Mouse (Mus musculus) hindbrain, postnatal 0 days (tissue): ENCODE results near the gene Cracr2b. TPM values are rescaled to one million over a fixed set of nuclear protein-coding genes. Genes with fewer than 3 reads are reported as not detected.

Experiments used
- ATAC-seq: fragments of 200-750 bp; cut with Nextera tagmentation; 2 replicates; pipeline ENCODE4 v1.8.0; 2017; ENCODE audit warnings: mild to moderate bottlenecking, moderate TSS enrichment, moderate library complexity
- DNase-seq: peaks from one replicate; pipeline ENCODE4 v3.0.0-alpha.2; 2015; ENCODE audit warnings: low spot score
- H3K27ac ChIP-seq: fragments of 300-500 bp; sonication (generic); 2 replicates; pipeline ENCODE4 v1.5.1; 2014; ENCODE audit warnings: mild to moderate bottlenecking
- H3K27me3 ChIP-seq: fragments of 300-500 bp; sonication (generic); 2 replicates; pipeline ENCODE4 v1.6.1; 2014; ENCODE audit warnings: low read length, mixed read lengths; ENCODE audit not compliant: insufficient read depth
- H3K36me3 ChIP-seq: fragments of 300-500 bp; sonication (generic); 2 replicates; pipeline ENCODE4 v1.6.1; 2014; ENCODE audit warnings: low read length, mixed read lengths; ENCODE audit not compliant: insufficient read depth
- H3K4me1 ChIP-seq: fragments of 300-500 bp; sonication (generic); 2 replicates; pipeline ENCODE4 v1.6.1; 2014; ENCODE audit warnings: antibody characterized with exemption, low read length, mixed read lengths; ENCODE audit not compliant: insufficient read depth
- H3K4me2 ChIP-seq: fragments of 300-500 bp; sonication (generic); 2 replicates; pipeline ENCODE4 v1.6.1; 2014; ENCODE audit warnings: low read depth, mild to moderate bottlenecking, low read length, moderate library complexity, mixed read lengths
- H3K4me3 ChIP-seq: fragments of 300-500 bp; sonication (generic); 2 replicates; pipeline ENCODE4 v1.5.1; 2014; ENCODE audit warnings: low read length
- H3K9ac ChIP-seq: fragments of 300-500 bp; sonication (generic); replicated peaks from 2 replicates; pipeline ENCODE4 v1.6.1; 2014; ENCODE audit warnings: mild to moderate bottlenecking, low read length, moderate library complexity, mixed read lengths
- H3K9me3 ChIP-seq: fragments of 300-500 bp; sonication (generic); 2 replicates; pipeline ENCODE4 v1.6.1; 2016; ENCODE audit warnings: low read length, mixed read lengths
- CTCF ChIP-seq: IDR thresholded peaks from 2 replicates; pipeline ENCODE4 v1.5.1; 2016; ENCODE audit warnings: antibody characterized with exemption, control low read depth, low read depth
- WGBS: fragments of 180-500 bp; shearing (Covaris S2); extraction: QIAGEN DNeasy Blood & Tissue Kit; methylation state at CpG from one replicate; pipeline ENCODE4 v1.1.7; 2014; 5-methylcytosine and 5-hydroxymethylcytosine counted together
- polyA plus RNA-seq: library from polyadenylated mRNA; unstranded; fragments of >200 nt; fragmentation: Nextera tagmentation; extraction: Ambion mirVana; gene quantifications from 2 replicates; pipeline ENCODE4 v1.2.1, GENCODE M21; 2015
- total RNA-seq: library from RNA; depleted of rRNA; stranded (reverse); fragments of >200 nt; gene quantifications from 2 replicates; pipeline ENCODE4 v1.2.3, GENCODE M21; 2014

Cracr2b gene
- total and polyA plus RNA-seq, 2 experiments from 2014 or later, result 5.0 to 9.1 TPM

DNA sequence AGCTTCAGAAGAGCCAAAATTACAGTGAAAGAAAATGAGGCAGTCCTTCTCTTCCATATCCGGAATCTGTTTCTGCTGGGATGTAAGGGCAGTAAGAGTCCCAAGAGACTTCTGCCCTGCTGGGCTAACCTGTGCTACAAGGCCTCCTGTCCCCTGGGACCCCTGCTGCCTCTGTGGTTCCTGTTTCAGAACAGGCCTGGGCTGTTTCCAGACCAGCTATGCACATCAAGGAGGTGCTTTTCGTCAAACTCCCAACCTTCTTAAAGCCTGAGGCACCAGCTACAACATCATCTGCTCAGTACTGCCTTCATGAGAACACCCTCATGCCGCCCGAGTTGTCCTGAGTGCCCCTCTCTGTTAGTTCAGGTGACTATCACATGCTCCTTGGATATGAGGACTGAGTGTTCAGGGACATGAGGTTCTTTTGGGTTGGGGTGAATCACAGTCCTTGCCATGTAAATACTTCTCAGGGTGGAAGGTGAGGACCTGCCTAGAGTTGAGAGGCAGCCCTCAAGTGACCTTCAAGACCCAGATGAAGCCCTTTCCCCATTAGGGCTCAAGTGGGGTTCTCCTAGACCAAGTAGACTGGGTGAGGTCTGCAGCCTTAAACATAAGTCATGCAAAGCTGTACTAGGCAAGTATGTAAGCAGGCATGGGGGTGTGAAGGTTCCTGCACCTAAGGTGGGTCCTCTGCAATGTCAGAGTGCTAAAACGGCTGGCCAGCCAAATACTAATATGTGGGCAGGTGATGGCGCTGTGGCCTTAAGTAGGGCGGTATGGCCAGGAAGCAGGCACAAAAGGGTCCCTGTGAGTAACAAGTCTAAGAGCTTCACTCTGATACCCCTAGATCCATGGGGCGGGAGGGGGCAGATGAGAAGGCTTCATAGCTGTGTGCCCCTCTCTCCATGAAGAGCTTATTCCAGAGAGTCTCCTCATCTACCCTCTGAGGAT lies 42.9 kb upstream of the Cracr2b start:
- no peaks in the 10 kb centered on the region for H3K27me3 ChIP-seq
- H3K4me2 ChIP-seq, result no peak overlapping the region
- no peaks in the 10 kb centered on the region for H3K36me3 ChIP-seq
- TF ChIP-seq CTCF, result peak; percentile 27
- WGBS, result 73% methylated on average over 8 of the region's 8 CpGs
- no peaks in the 10 kb centered on the region for H3K9me3 ChIP-seq
- ATAC-seq (no peak), DNase-seq (no peak)
- H3K27ac ChIP-seq, result no peak overlapping the region
- no peak overlapping the region for H3K9ac ChIP-seq
- H3K4me1 ChIP-seq, result no peaks in the 10 kb centered on the region
- H3K4me3 ChIP-seq, result no peak overlapping the region

DNA sequence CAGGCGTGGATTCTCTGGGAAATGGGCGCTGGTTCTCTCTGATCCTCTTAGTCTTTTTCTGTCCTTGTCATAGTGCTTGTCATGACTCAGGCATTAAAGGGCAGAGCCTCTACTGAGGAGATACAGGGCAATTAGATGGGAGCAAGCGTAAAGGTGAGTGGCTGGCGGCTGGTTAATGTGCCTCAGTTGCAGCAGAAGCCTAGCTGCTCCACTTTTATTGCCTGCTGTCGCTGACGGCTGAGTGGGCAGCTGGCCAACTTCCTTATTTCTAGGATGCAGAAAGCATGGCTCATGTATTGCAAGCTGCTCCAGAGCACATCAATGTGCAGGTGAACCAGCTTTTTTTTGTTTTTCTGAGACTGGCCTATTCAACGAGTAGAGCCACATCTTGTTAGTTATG lies 41.9 kb upstream of the Cracr2b start:
- no peak overlapping the region for H3K27ac ChIP-seq
- no peaks in the 10 kb centered on the region for H3K27me3 ChIP-seq
- H3K36me3 ChIP-seq, result no peaks in the 10 kb centered on the region
- H3K9me3 ChIP-seq, result no peaks in the 10 kb centered on the region
- H3K4me1 ChIP-seq, result no peaks in the 10 kb centered on the region
- no peak for ATAC-seq
- TF ChIP-seq CTCF, result no peak
- WGBS, result 62% methylated on average over 7 of the region's 7 CpGs
- no peak overlapping the region for H3K4me3 ChIP-seq
- H3K4me2 ChIP-seq, result no peak overlapping the region
- peak; percentile 33 for DNase-seq
- no peak overlapping the region for H3K9ac ChIP-seq

GRCm38 (mm10) chr7:141420030-141420702 lies 40.7 kb upstream of the Cracr2b start:
- 86% methylated on average over 9 of the region's 9 CpGs for WGBS
- Histone ChIP-seq H3K36me3 (no peaks in the 10 kb centered on the region), H3K4me1 (no peaks in the 10 kb centered on the region), H3K4me2 (no peak overlapping the region), H3K4me3 (no peak overlapping the region), H3K9me3 (no peaks in the 10 kb centered on the region), H3K27ac (no peak overlapping the region), H3K9ac (no peak overlapping the region), H3K27me3 (no peaks in the 10 kb centered on the region)
- ATAC-seq (no peak), DNase-seq (no peak)
- TF ChIP-seq CTCF, result no peak

DNA sequence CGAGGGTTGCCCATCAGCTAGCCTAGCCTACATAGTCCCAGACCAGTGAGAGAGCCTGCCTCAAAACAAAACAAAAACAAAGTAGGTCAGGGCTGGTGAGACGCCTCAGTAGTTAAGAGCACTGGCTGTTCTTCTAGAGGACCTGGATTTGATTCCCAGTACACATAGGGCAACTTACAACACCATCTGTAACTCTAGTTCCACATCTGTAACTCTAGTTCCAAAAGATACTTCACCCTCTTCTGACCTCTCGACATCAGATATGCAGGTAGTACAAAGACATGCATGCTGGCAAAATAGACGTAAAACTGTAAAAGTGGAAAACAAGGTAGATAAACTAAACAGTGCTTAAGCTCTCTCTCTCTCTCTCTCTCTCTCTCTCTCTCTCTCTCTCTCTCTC lies 37.1 kb upstream of the Cracr2b start:
- no peak for TF ChIP-seq CTCF
- WGBS, result 79% methylated on average over 4 of the region's 4 CpGs

DNA sequence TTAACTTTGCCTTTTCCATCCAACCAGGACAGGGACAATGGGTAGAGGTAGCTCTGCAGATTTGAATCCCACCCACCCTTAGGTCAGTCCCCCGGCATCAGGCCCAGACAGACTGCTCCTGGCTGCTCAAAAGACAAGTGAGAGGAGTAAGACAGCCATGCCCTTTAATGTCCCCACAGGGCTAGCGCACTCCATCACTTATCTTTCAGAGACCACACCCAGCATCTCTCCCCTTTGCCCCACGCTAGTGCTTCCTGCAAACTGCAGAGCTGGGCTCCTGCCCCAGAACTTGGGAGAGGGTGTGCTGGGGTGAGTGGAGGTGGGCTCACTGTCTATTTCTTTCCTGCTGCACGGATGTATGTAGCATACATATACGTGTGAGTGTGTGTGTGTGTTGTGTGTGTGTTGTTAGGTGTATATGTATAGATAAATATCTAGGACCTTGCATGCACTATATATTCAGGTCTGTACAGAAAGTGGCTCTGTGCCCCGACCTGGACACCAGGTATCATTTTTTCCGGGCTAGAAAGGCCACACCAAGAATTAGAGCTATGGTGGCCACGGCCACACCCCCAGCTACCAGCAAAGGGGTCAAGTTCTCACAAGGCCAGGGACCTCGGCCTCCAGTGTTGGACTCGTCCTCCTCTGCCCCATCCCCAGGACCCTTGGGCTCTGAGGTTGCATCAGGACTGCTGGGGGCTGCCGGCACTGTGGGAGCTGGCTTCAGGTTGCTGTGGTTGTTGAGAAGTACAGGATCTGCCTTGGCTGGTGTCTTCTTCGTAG lies 33.8 kb upstream of the Cracr2b start:
- H3K4me2 ChIP-seq, result no peak overlapping the region
- no peak for TF ChIP-seq CTCF
- H3K27me3 ChIP-seq, result no peaks in the 10 kb centered on the region
- WGBS, result 87% methylated on average over 12 of the region's 12 CpGs
- H3K9ac ChIP-seq, result no peak overlapping the region
- no peaks in the 10 kb centered on the region for H3K4me1 ChIP-seq
- no peak for ATAC-seq
- no peak overlapping the region for H3K4me3 ChIP-seq
- H3K36me3 ChIP-seq, result peaks cover 14% of the 10 kb centered on the region; the same call in 1 of the 2 replicates
- no peak for DNase-seq
- H3K9me3 ChIP-seq, result no peaks in the 10 kb centered on the region
- no peak overlapping the region for H3K27ac ChIP-seq

More for the DNA sequence above, 37.1 kb upstream of the Cracr2b start:
- no peaks in the 10 kb centered on the region for H3K27me3 ChIP-seq
- H3K4me3 ChIP-seq, result no peak overlapping the region
- ATAC-seq (no peak), DNase-seq (no peak)
- H3K27ac ChIP-seq, result no peak overlapping the region
- H3K9me3 ChIP-seq, result no peaks in the 10 kb centered on the region
- H3K4me1 ChIP-seq, result no peaks in the 10 kb centered on the region
- H3K36me3 ChIP-seq, result no peaks in the 10 kb centered on the region
- no peak overlapping the region for H3K9ac ChIP-seq
- no peak overlapping the region for H3K4me2 ChIP-seq

DNA sequence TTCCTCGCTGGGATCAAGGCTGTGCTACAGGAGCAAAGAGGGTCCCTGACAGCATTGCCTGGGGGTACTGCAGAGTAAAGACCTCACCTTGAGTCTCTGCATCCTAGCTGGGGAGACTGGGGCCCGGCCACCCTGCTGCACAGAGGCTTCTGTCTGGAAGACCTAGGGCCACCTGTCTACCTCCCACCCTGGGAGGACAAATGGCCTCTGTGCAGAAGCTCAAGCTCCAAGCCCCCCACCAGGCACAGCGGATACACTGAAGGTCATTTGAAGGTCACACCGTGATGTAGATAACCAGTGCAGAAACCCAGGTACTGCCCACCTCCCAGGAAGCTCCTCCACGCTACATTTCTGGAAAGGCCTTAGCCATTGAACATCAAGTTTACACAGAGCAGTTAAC lies 32.2 kb upstream of the Cracr2b start:
- peak overlapping the region; percentile 88 for H3K27ac ChIP-seq
- peak; percentile 28 for DNase-seq
- TF ChIP-seq CTCF, result no peak
- H3K9me3 ChIP-seq, result no peaks in the 10 kb centered on the region
- H3K36me3 ChIP-seq, result peaks cover 16% of the 10 kb centered on the region; the same call in 1 of the 2 replicates
- peaks cover 8% of the 10 kb centered on the region; the same call in 1 of the 2 replicates for H3K4me1 ChIP-seq
- peak overlapping the region; percentile 46 for H3K4me3 ChIP-seq
- 53% methylated on average over 5 of the region's 5 CpGs for WGBS
- no peaks in the 10 kb centered on the region for H3K27me3 ChIP-seq
- peak overlapping the region; percentile 66 for H3K4me2 ChIP-seq
- peak overlapping the region; percentile 72 for H3K9ac ChIP-seq
- ATAC-seq, result no peak; the same call in 1 of the 2 replicates
